1 mouse cellular context compared by ENCODE assay signal in the genomic region with DNA sequence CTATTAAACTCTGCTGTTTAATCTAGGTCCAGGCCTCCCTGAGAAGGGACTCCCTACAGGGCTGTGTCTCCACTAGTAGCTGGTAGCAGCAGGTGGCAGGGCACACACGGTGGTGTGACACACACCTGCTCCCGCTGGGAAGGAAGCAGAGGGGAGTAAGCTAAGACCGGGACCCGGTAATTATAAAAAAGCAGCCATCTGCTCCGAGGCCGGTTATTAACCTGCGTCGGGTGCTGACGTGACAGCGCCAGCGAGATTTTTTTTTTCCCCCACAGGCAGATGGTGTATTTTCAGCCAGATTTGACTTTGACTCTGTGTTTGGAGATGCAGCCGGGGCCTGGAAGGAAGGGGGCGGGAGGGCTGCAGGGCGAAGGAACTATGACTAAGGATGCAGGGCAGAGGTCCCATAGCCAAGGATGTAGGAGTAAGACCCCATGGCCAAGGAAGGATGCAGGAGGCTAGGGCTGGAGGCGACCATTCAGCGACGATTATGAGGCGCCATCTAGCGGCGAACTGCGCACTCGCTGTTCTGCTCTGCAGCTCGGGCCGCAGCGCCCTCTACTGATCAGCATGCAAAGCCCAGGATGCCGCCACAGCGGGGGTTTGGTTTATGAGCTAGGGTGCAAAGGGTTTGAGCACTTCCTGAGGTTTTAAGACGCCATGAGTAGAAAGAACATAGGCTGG.
TF ChIP-seq lines count a peak whose summit lies in the region.

No protein-coding gene starts in this region.

TF ChIP-seq in CH12.LX, 34 proteins besides CTCF, POLR2A, EP300 and RAD21 (continued from another document):
- TF ChIP-seq CHD1 (IDR thresholded peaks at IDR 0.05; ENCODE audit: low read depth, low read length) (no peak), E2F4 (IDR thresholded peaks at IDR 0.05; ENCODE audit: insufficient replicate concordance, low read depth, low read length) (no peak), UBTF (IDR thresholded peaks at IDR 0.05; ENCODE audit: low read depth, low read length) (no peak), SIN3A (IDR thresholded peaks at IDR 0.05; ENCODE audit: low read length) (peak; percentile 59; the same call in 1 of the 2 replicates), ZC3H11A (IDR thresholded peaks at IDR 0.05; ENCODE audit: low read depth, low read length) (no peak), ETS1 (conservative IDR thresholded peaks at IDR 0.05; ENCODE audit: low read depth, low read length) (no peak), TCF12 (IDR thresholded peaks at IDR 0.05; ENCODE audit: low read depth, low read length) (peak; percentile 65; the same call in 1 of the 2 replicates), MYC (IDR thresholded peaks at IDR 0.05; ENCODE audit: low read depth, low read length) (peak; percentile 63), RCOR1 (conservative IDR thresholded peaks at IDR 0.05; ENCODE audit: low read depth, low read length) (no peak), TBP (conservative IDR thresholded peaks at IDR 0.05; ENCODE audit: low read depth, low read length) (0 out of 2 replicates have a peak, but pooled peaks have one; percentile 12), JUND (conservative IDR thresholded peaks at IDR 0.05; ENCODE audit: low read depth, low read length) (0 out of 2 replicates have a peak, but pooled peaks have one; percentile 23), MAZ (IDR thresholded peaks at IDR 0.05; ENCODE audit: low read depth, low read length) (no peak), CHD2 (IDR thresholded peaks at IDR 0.05; ENCODE audit: low read length) (no peak), KAT2A (IDR thresholded peaks at IDR 0.05; ENCODE audit: insufficient replicate concordance, low read length) (no peak), ZNF384 (IDR thresholded peaks at IDR 0.05; ENCODE audit: low read depth, low read length) (peak; percentile 72), HCFC1 (IDR thresholded peaks at IDR 0.05; ENCODE audit: low read depth, low read length) (peak; percentile 48), ZKSCAN1 (IDR thresholded peaks at IDR 0.05; ENCODE audit: borderline replicate concordance, low read depth, low read length) (no peak), ELF1 (IDR thresholded peaks at IDR 0.05; ENCODE audit: low read depth, low read length) (peak; percentile 49; the same call in 1 of the 2 replicates), NELFE (IDR thresholded peaks at IDR 0.05; ENCODE audit: low read depth, low read length) (peak; percentile 92; the same call in 1 of the 2 replicates), USF2 (conservative IDR thresholded peaks at IDR 0.05; ENCODE audit: low read depth, low read length) (no peak), NRF1 (IDR thresholded peaks at IDR 0.05; ENCODE audit: low read depth, low read length) (0 out of 2 replicates have a peak, but pooled peaks have one; percentile 15), USF1 (IDR thresholded peaks at IDR 0.05; ENCODE audit: low read depth, low read length) (no peak), IRF4 (IDR thresholded peaks at IDR 0.05; ENCODE audit: low read depth, low read length) (peak; percentile 59; the same call in 1 of the 2 replicates), SMC3 (IDR thresholded peaks at IDR 0.05; ENCODE audit: low read depth, low read length) (peak; percentile 84), MAFK (IDR thresholded peaks at IDR 0.05; ENCODE audit: insufficient replicate concordance, low read length) (no peak), POLR2AphosphoS2 (IDR thresholded peaks at IDR 0.05; ENCODE audit: low read depth, low read length) (no peak), MEF2A (IDR thresholded peaks at IDR 0.05; ENCODE audit: borderline replicate concordance, low read depth, low read length) (peak; percentile 54; the same call in 1 of the 2 replicates), ZMIZ1 (IDR thresholded peaks at IDR 0.05; ENCODE audit: low read depth, low read length) (no peak), JUN (IDR thresholded peaks at IDR 0.05; ENCODE audit: insufficient read depth, low read depth, low read length) (no peak), MXI1 (IDR thresholded peaks at IDR 0.05; ENCODE audit: low read depth, low read length) (0 out of 2 replicates have a peak, but pooled peaks have one; percentile 26), PAX5 (IDR thresholded peaks at IDR 0.05; ENCODE audit: low read length) (no peak), BHLHE40 (IDR thresholded peaks at IDR 0.05; ENCODE audit: low read depth, low read length) (0 out of 2 replicates have a peak, but pooled peaks have one; percentile 10)
